Mouse (Mus musculus): ENCODE data around the gene Psmd11.

The Psmd11 gene

GRCm38 (mm10) chr11:80482347-80482746, 53.9 kb downstream of the Psmd11 start:
- no peak for DNase-seq (ENCODE audit: low read depth, low spot score)

- no peak for DNase-seq (ENCODE audit: low read depth, low spot score)
Observed at GRCm38 (mm10) chr11:80482921-80483320, 54.5 kb downstream of the Psmd11 start.

GRCm38 (mm10) chr11:80483536-80484067, 55.2 kb downstream of the Psmd11 start:
- DNase-seq (ENCODE audit: low read depth, low spot score): no peak

- peak; percentile 93 for DNase-seq (ENCODE audit: low read depth, low spot score)
Observed at GRCm38 (mm10) chr11:80484191-80484791, 55.9 kb downstream of the Psmd11 start.

GRCm38 (mm10) chr11:80485120-80485551, 56.7 kb downstream of the Psmd11 start:
- DNase-seq (ENCODE audit: low read depth, low spot score): peak; percentile 86

GRCm38 (mm10) chr11:80485622-80486206, 57.3 kb downstream of the Psmd11 start:
- DNase-seq (ENCODE audit: low read depth, low spot score): no peak

- DNase-seq (ENCODE audit: low read depth, low spot score): no peak
Observed at GRCm38 (mm10) chr11:80487904-80488587, 59.6 kb downstream of the Psmd11 start.

GRCm38 (mm10) chr11:80489172-80489881, 60.9 kb downstream of the Psmd11 start:
- no peak for DNase-seq (ENCODE audit: low read depth, low spot score)

GRCm38 (mm10) chr11:80489882-80490196, 61.4 kb downstream of the Psmd11 start:
- no peak for DNase-seq (ENCODE audit: low read depth, low spot score)

GRCm38 (mm10) chr11:80490831-80491230, 62.4 kb downstream of the Psmd11 start:
- DNase-seq (ENCODE audit: low read depth, low spot score): no peak

GRCm38 (mm10) chr11:80493186-80493585, 64.8 kb downstream of the Psmd11 start:
- no peak for DNase-seq (ENCODE audit: low read depth, low spot score)

- DNase-seq (ENCODE audit: low read depth, low spot score): no peak
Observed at GRCm38 (mm10) chr11:80494852-80495251, 66.4 kb downstream of the Psmd11 start.

GRCm38 (mm10) chr11:80495972-80496371, 67.6 kb downstream of the Psmd11 start:
- DNase-seq (ENCODE audit: low read depth, low spot score): no peak

GRCm38 (mm10) chr11:80496640-80497039, 68.2 kb downstream of the Psmd11 start:
- DNase-seq (ENCODE audit: low read depth, low spot score): no peak

GRCm38 (mm10) chr11:80497225-80497919, 69.0 kb downstream of the Psmd11 start:
- no peak for DNase-seq (ENCODE audit: low read depth, low spot score)

GRCm38 (mm10) chr11:80498328-80499070, 70.1 kb downstream of the Psmd11 start:
- DNase-seq (ENCODE audit: low read depth, low spot score): no peak

- no peak for DNase-seq (ENCODE audit: low read depth, low spot score)
Observed at GRCm38 (mm10) chr11:80499550-80499952, 71.1 kb downstream of the Psmd11 start.

GRCm38 (mm10) chr11:80503281-80503680, 74.9 kb downstream of the Psmd11 start:
- DNase-seq (ENCODE audit: low read depth, low spot score): no peak

GRCm38 (mm10) chr11:80503726-80504452, 75.5 kb downstream of the Psmd11 start:
- peak; percentile 99 for DNase-seq (ENCODE audit: low read depth, low spot score)
